Mouse (Mus musculus) neural tube, embryonic 13.5 days (tissue): ENCODE results near the gene Homer3. TPM values are rescaled to one million over a fixed set of nuclear protein-coding genes. Genes with fewer than 3 reads are reported as not detected.
A peak's percentile ranks its signal among the peaks of the same experiment; 100 is the strongest.

Experiments used
- ATAC-seq: fragments of 200-750 bp; cut with Nextera tagmentation; 2 replicates; pipeline ENCODE4 v1.8.0; 2017; ENCODE audit warnings: low read depth, mild to moderate bottlenecking, moderate TSS enrichment, moderate library complexity
- H3K27ac ChIP-seq: fragments of 300-500 bp; sonication (generic); replicated peaks from 2 replicates; pipeline ENCODE4 v1.5.1; 2015; ENCODE audit warnings: moderate library complexity, mild to moderate bottlenecking, inconsistent platforms
- H3K27me3 ChIP-seq: fragments of 300-500 bp; sonication (generic); 2 replicates; pipeline ENCODE4 v1.6.1; 2015; ENCODE audit warnings: mild to moderate bottlenecking, inconsistent platforms
- H3K36me3 ChIP-seq: fragments of 300-500 bp; sonication (generic); 2 replicates; pipeline ENCODE4 v1.6.1; 2015; ENCODE audit warnings: mild to moderate bottlenecking, inconsistent platforms
- H3K4me1 ChIP-seq: fragments of 300-500 bp; sonication (generic); replicated peaks from 2 replicates; pipeline ENCODE4 v1.6.1; 2015; ENCODE audit warnings: inconsistent platforms
- H3K4me2 ChIP-seq: fragments of 300-500 bp; sonication (generic); 2 replicates; pipeline ENCODE4 v1.6.1; 2015; ENCODE audit warnings: inconsistent platforms, mild to moderate bottlenecking, moderate library complexity
- H3K4me3 ChIP-seq: fragments of 300-500 bp; sonication (generic); 2 replicates; pipeline ENCODE4 v1.5.1; 2015; ENCODE audit warnings: mild to moderate bottlenecking, inconsistent platforms
- H3K9ac ChIP-seq: fragments of 300-500 bp; sonication (generic); 2 replicates; pipeline ENCODE4 v1.6.1; 2015; ENCODE audit warnings: moderate library complexity, mild to moderate bottlenecking, inconsistent platforms
- H3K9me3 ChIP-seq: fragments of 300-500 bp; sonication (generic); 2 replicates; pipeline ENCODE4 v1.6.1; 2016; ENCODE audit warnings: inconsistent platforms
- WGBS: fragments of 180-500 bp; shearing (Covaris S2); methylation state at CpG from one replicate; pipeline ENCODE4 v1.1.7; 2015; 5-methylcytosine and 5-hydroxymethylcytosine counted together
- polyA plus RNA-seq: library from polyadenylated mRNA; unstranded; fragments of >200 nt; fragmentation: Nextera tagmentation; extraction: Ambion mirVana; gene quantifications from 2 replicates; pipeline ENCODE4 v1.2.1, GENCODE M21; 2015

Gene Homer3
- polyA plus RNA-seq, 1 experiment from 2014 or later: 49.6 TPM

DNA sequence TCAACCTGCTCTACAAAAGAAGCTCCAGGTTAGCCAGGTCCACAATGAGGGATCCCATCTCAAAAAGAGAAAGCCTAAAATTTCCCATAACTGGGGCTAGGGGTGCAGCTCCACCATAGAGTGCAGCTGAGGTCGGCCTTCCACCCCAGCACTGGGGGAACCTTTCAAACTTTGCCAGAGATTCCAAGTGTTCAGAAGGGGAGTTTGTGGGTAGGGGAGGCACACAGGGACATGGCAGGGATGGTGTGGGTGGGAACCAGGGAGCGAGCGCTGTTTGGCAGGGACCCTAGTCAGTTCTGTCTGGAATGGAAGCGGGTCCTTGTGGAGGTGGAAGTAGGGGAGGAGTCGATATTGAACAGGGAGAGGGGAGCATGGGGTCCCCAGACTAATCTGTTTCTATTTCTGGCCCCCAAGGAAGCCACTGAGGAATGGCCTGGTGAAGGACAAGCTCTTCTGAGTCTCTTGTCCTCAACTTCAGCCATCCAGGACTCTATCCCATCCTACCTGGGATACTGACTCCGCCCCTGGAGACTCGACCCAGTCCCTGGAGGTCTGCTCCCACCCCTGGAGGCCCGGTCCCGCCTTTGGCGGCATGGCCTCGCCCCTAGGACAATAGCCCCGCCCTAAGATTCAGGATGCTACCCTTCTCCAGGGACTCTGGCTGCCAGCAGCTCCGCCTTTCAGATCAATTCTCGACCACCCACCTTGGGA is 46.7 kb downstream of the Homer3 start, which contains the start of gene Gdf1:
TSS of gene Gdf1 (plus strand) at position 694 of the 711 bp plus-strand sequence.
- no peak within 1 kb of the TSS for H3K27ac ChIP-seq
- ATAC-seq: 0 out of 2 replicates have a peak, but pooled peaks have one; percentile 2
- H3K4me3 ChIP-seq: peak within 1 kb of the TSS; percentile 5; the same call in 1 of the 2 replicates
- no peaks in the 10 kb centered on the region for H3K9me3 ChIP-seq
- H3K36me3 ChIP-seq: peaks cover 89% of the 10 kb centered on the region
- H3K9ac ChIP-seq: peak within 1 kb of the TSS; percentile 49
- peak within 1 kb of the TSS; percentile 28 for H3K4me2 ChIP-seq
- peaks cover 10% of the 10 kb centered on the region for H3K27me3 ChIP-seq
- WGBS: 24% methylated on average over 14 of the region's 14 CpGs
- H3K4me1 ChIP-seq: peaks cover 33% of the 10 kb centered on the region

DNA sequence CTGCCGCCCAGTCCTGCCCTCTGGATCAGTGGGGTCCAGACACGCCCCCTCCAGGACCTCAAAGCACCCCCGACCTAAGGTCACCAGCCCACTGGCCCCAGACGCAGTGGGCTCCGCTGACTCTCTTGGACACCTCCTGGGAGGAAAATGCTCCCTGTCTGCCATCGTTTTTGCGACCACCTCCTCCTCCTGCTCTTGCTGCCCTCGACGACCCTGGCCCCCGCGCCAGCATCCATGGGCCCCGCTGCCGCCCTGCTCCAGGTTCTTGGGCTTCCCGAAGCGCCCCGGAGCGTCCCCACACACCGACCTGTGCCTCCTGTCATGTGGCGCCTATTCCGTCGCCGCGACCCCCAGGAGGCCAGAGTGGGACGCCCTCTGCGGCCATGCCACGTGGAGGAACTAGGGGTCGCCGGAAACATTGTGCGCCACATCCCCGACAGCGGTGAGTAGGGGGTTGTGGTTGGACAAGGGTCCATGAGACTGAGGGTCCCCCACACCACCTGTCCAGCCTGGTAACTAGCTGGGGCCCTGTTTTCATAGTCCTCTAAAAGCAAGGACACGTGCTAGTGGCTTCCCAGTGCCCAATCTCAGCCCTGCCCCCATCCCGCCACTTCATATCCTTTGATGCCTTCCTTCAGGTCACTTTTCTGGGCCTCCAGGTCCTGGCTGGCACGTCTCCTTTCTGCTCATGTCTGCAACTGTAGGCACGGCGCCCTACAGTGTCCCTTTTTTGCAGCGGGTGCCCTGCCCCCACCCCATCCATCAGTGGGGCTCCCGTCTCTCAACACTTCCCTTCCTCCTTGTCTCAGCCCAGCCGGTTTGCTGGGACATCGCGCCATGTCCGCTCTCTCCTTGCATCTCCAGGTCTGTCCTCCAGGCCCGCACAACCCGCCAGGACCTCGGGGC is 47.5 kb downstream of the Homer3 start:
- Histone ChIP-seq H3K9ac (peak overlapping the region; percentile 49), H3K27ac (no peak overlapping the region), H3K9me3 (no peaks in the 10 kb centered on the region), H3K4me2 (peak overlapping the region; percentile 28), H3K27me3 (peaks cover 10% of the 10 kb centered on the region), H3K4me1 (peaks cover 33% of the 10 kb centered on the region), H3K4me3 (peak overlapping the region; percentile 5; the same call in 1 of the 2 replicates), H3K36me3 (peaks cover 89% of the 10 kb centered on the region)
- 4% methylated on average over 45 of the region's 45 CpGs for WGBS
- ATAC-seq: peak; percentile 21

- peak overlapping the region; percentile 28 for H3K4me2 ChIP-seq
- peak overlapping the region; percentile 5; the same call in 1 of the 2 replicates for H3K4me3 ChIP-seq
- peaks cover 33% of the 10 kb centered on the region for H3K4me1 ChIP-seq
- H3K9ac ChIP-seq: peak overlapping the region; percentile 49; the same call in 1 of the 2 replicates
- no peaks in the 10 kb centered on the region for H3K9me3 ChIP-seq
- H3K27me3 ChIP-seq: peaks cover 10% of the 10 kb centered on the region
- 19% methylated on average over 53 of the region's 53 CpGs for WGBS
- H3K36me3 ChIP-seq: peaks cover 91% of the 10 kb centered on the region
- H3K27ac ChIP-seq: no peak overlapping the region; the same call in 1 of the 2 replicates
- peak; percentile 79 for ATAC-seq
Observed at GRCm38 (mm10) chr8:70330741-70331364, 48.2 kb downstream of the Homer3 start.

DNA sequence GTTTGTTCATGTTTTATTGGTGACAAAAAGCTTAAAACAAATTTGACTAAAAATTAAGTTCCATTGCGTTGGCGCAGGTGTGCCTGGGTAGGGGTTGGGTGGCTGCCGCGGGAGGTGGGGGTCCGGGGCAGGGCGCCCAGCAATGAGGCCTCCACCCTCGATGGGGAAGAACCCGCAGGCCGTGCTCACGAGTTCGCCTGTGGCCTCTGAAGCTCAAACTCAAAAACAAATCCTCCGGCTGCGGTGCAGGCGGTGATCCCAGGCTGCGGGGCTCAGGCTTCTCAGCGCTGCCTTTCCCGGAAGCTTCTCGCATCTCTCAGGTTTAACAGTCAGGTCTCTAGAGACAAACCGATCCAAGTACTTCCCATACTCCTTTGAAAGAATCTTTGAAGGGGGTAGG is 48.9 kb downstream of the Homer3 start:
- peaks cover 10% of the 10 kb centered on the region for H3K27me3 ChIP-seq
- no peaks in the 10 kb centered on the region for H3K9me3 ChIP-seq
- H3K4me1 ChIP-seq: peaks cover 33% of the 10 kb centered on the region
- H3K4me2 ChIP-seq: no peak overlapping the region
- WGBS: 63% methylated on average over 19 of the region's 19 CpGs
- H3K4me3 ChIP-seq: no peak overlapping the region
- no peak for ATAC-seq
- H3K27ac ChIP-seq: peak overlapping the region; percentile 56; the same call in 1 of the 2 replicates
- peak overlapping the region; percentile 43; the same call in 1 of the 2 replicates for H3K9ac ChIP-seq
- peaks cover 96% of the 10 kb centered on the region for H3K36me3 ChIP-seq

GRCm38 (mm10) chr8:70332070-70332877 is 49.6 kb downstream of the Homer3 start:
- H3K27me3 ChIP-seq: peaks cover 10% of the 10 kb centered on the region
- peak overlapping the region; percentile 46; the same call in 1 of the 2 replicates for H3K27ac ChIP-seq
- peak; percentile 72 for ATAC-seq
- H3K4me1 ChIP-seq: peaks cover 33% of the 10 kb centered on the region
- H3K4me3 ChIP-seq: no peak overlapping the region
- 0 out of 2 replicates have a peak overlapping the region, but pooled peaks have one; percentile 17 for H3K4me2 ChIP-seq
- WGBS: 23% methylated on average over 40 of the region's 41 CpGs
- no peaks in the 10 kb centered on the region for H3K9me3 ChIP-seq
- peaks cover 96% of the 10 kb centered on the region for H3K36me3 ChIP-seq
- 0 out of 2 replicates have a peak overlapping the region, but pooled peaks have one; percentile 50 for H3K9ac ChIP-seq

GRCm38 (mm10) chr8:70332878-70333202 is 50.2 kb downstream of the Homer3 start:
- H3K9ac ChIP-seq: no peak overlapping the region
- peaks cover 96% of the 10 kb centered on the region for H3K36me3 ChIP-seq
- no peaks in the 10 kb centered on the region for H3K9me3 ChIP-seq
- peaks cover 33% of the 10 kb centered on the region for H3K4me1 ChIP-seq
- no peak for ATAC-seq
- H3K4me3 ChIP-seq: no peak overlapping the region
- no peak overlapping the region for H3K27ac ChIP-seq
- H3K27me3 ChIP-seq: peaks cover 10% of the 10 kb centered on the region
- no peak overlapping the region for H3K4me2 ChIP-seq
- 94% methylated on average over 6 of the region's 6 CpGs for WGBS

GRCm38 (mm10) chr8:70338931-70339330 is 56.3 kb downstream of the Homer3 start:
- H3K4me1 ChIP-seq: no peaks in the 10 kb centered on the region
- H3K4me2 ChIP-seq: no peak overlapping the region
- peaks cover 99% of the 10 kb centered on the region for H3K36me3 ChIP-seq
- H3K4me3 ChIP-seq: no peak overlapping the region
- no peaks in the 10 kb centered on the region for H3K9me3 ChIP-seq
- no peak overlapping the region for H3K9ac ChIP-seq
- no peaks in the 10 kb centered on the region for H3K27me3 ChIP-seq
- ATAC-seq: no peak
- H3K27ac ChIP-seq: no peak overlapping the region
- 96% methylated on average over 7 of the region's 7 CpGs for WGBS

- H3K9ac ChIP-seq: no peak overlapping the region
- WGBS: 90% methylated on average over 7 of the region's 7 CpGs
- H3K9me3 ChIP-seq: no peaks in the 10 kb centered on the region
Observed at GRCm38 (mm10) chr8:70340659-70341058, 58.0 kb downstream of the Homer3 start.

DNA sequence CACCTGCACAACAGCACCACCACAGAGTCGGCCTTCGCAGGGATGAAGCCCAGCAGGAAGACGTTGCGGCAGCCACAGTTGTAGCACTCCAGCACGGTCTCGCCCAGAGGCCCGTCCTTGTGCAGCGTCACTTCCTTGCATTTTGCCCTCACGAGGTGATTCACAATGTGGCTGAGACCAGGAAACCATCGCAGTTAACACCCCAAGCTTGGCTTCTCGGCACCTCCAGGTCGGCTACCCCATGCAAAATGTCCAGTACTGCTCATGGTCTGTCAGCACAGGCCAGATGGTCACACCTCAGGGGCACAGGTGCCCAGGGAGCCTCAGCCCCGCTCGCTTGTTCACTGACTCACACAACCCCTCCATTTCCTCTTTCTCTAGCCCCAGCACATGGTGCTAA is 59.4 kb downstream of the Homer3 start:
- H3K27ac ChIP-seq: no peak overlapping the region
- ATAC-seq: no peak
- H3K4me1 ChIP-seq: no peaks in the 10 kb centered on the region
- no peaks in the 10 kb centered on the region for H3K9me3 ChIP-seq
- peak overlapping the region; percentile 31; the same call in 1 of the 2 replicates for H3K9ac ChIP-seq
- H3K4me3 ChIP-seq: no peak overlapping the region
- H3K4me2 ChIP-seq: no peak overlapping the region
- no peaks in the 10 kb centered on the region for H3K27me3 ChIP-seq
- peaks cover 71% of the 10 kb centered on the region for H3K36me3 ChIP-seq
- 94% methylated on average over 14 of the region's 14 CpGs for WGBS

More at GRCm38 (mm10) chr8:70340659-70341058, 58.0 kb downstream of the Homer3 start:
- H3K4me2 ChIP-seq: no peak overlapping the region
- H3K27me3 ChIP-seq: no peaks in the 10 kb centered on the region
- H3K27ac ChIP-seq: no peak overlapping the region
- ATAC-seq: no peak
- H3K4me1 ChIP-seq: no peaks in the 10 kb centered on the region
- H3K36me3 ChIP-seq: peaks cover 84% of the 10 kb centered on the region
- H3K4me3 ChIP-seq: no peak overlapping the region

- H3K4me2 ChIP-seq: no peak overlapping the region
- 75% methylated on average over 7 of the region's 7 CpGs for WGBS
- peaks cover 60% of the 10 kb centered on the region for H3K36me3 ChIP-seq
- no peaks in the 10 kb centered on the region for H3K9me3 ChIP-seq
- H3K4me3 ChIP-seq: no peak overlapping the region
- H3K4me1 ChIP-seq: peaks cover 5% of the 10 kb centered on the region
- H3K9ac ChIP-seq: peak overlapping the region; percentile 5; the same call in 1 of the 2 replicates
- H3K27ac ChIP-seq: no peak overlapping the region
- H3K27me3 ChIP-seq: no peaks in the 10 kb centered on the region
- no peak for ATAC-seq
Observed at GRCm38 (mm10) chr8:70343076-70343475, 60.4 kb downstream of the Homer3 start.

- Histone ChIP-seq H3K27ac (no peak overlapping the region), H3K9me3 (no peaks in the 10 kb centered on the region), H3K4me1 (peaks cover 11% of the 10 kb centered on the region), H3K27me3 (no peaks in the 10 kb centered on the region), H3K9ac (peak overlapping the region; percentile 5; the same call in 1 of the 2 replicates), H3K4me2 (no peak overlapping the region), H3K4me3 (no peak overlapping the region), H3K36me3 (peaks cover 60% of the 10 kb centered on the region)
- WGBS: 67% methylated on average over 6 of the region's 6 CpGs
- peak; percentile 52; the same call in 1 of the 2 replicates for ATAC-seq
Observed at GRCm38 (mm10) chr8:70343696-70344095, 61.1 kb downstream of the Homer3 start.
